Mouse (Mus musculus): ENCODE results near the gene Mgmt.

Gene Mgmt

GRCm38 (mm10) chr7:136908616-136909144 is 14.3 kb downstream of the Mgmt start:
- DNase-seq (ENCODE audit: low spot score in 2 of 2), result no peak

- DNase-seq (ENCODE audit: low spot score in 2 of 2), result no peak
These were observed 18.5 kb downstream of the Mgmt start for GRCm38 (mm10) chr7:136912901-136913300.

DNA sequence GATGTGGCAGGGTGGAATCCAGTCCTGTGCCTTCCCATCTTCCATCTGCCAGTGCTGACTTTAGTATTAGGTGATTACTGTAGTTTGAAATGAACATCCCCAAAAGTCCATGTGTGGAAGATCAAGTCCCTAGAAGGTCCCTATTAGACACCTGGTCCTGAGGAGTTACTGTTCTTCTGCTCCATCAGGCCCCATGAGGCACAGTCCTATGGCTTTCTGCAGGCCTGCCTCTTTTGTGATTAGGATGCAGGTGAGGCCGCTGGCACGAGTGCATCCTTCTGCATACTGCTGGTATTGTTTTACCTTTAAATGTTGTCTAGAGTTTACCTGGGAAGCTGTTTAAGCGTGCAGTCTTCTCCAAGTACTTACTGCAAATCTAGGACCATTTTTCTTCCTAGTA is 21.6 kb downstream of the Mgmt start:
- DNase-seq (ENCODE audit: low spot score in 2 of 2), result no peak

DNA sequence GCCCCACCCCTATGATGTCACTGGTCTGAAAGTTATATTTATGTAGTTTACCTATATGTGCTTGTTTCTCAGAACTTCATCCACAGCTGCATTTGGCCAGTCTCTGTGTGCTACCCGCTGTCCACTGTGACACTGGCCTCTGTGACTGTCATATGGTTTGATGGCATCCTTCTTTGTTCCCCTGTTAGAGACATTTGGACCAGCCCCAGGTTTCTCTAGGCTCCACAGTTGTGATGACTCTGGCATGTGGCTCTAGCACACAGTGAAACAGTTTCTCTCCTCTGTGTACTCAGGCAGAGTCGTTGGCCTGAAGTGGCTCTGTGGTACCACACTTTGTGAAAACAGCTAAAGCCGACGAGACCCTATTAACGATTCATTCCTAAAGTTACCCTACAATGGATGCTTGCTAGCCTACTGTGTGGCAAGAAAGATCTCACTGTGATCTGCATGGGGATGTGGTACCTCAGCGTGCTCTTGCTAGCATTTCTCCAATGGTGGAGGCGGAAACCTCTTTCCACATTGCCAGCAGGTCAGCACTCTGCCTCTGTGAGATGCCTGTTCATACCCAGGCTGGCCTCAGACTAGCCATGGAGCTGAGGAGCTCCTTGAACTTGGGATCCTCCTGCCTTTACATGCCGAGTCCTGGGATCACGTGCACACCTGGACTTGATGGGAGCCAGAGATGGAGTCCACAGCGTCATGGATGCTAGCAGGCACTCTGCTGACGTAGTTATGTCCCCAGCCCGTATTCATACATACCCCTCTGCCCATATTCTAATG is 26.8 kb downstream of the Mgmt start:
- DNase-seq (ENCODE audit: low spot score in 2 of 2), result no peak

DNA sequence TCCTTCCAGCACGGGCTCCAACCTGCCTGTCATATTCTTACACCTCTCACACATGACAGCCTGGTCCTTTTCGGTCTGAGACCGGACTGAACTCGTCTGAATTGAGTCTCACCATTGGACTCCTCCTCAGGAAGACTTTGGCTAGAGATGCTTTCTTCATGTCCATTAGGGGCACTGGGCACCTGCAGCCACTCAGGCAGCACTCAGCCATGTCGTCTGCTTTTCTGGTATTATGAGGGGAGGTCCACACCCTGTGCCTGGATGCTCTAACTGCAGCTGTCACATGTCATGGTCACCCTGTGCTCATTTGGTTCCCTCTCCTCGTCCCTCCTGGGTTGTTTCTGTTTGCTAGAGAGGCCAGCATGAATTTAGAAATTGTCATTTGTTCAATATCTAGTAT is 27.8 kb downstream of the Mgmt start:
- no peak for DNase-seq (ENCODE audit: low spot score in 2 of 2)

DNA sequence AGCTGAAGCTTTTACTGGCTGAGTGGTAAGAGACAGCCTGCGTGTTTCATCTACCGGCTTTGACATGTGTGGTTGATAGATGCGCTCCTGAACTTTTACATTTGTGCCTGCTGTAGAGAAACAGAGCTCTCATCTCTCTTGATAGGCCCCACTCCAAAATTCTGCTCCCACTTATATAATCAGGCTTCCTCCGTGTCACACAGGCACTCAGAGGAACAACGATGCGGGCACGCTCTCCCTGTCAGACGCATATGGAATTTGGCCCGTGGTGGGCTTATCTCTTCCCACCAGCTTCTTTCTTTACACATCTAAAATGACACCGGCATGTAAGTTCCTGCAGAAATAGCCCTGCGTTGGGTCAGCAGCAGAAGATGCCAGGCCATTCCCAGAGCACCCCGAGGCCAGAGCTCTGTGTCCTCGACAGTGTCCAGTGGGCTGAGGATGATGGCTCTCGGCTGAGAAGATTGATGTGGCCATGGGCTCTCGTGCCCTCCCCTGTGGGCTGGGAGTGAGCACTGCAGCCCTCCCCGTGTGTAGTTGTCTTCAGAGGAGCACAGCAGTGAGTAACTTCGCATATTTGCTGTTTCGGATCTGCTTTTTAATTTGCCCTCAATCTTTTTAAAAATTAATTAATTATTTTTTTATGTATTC is 30.3 kb downstream of the Mgmt start:
- no peak for DNase-seq (ENCODE audit: low spot score in 2 of 2)

- DNase-seq (ENCODE audit: low spot score in 2 of 2), result no peak
These were observed 31.8 kb downstream of the Mgmt start for GRCm38 (mm10) chr7:136926178-136926577.

DNA sequence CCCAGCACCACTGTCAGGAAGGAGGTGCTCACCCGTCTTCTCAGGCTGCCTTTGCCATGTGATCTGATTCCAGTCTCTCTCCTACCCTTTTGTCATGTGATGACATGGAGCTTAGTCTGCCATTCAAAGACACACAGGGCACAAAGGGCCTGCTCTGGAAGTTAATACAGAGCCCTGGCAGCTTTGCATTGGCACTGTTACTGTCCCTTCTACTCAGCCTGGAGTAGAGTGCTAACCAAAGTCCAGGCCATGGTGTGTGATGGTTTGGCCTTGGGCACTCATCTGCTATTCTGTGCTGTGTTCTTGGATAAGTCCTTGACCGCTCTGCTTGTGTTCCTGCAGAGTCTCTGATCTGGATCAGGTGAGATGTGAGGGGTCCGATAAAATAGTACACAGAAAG is 36.0 kb downstream of the Mgmt start:
- DNase-seq (ENCODE audit: low spot score in 2 of 2), result no peak

DNA sequence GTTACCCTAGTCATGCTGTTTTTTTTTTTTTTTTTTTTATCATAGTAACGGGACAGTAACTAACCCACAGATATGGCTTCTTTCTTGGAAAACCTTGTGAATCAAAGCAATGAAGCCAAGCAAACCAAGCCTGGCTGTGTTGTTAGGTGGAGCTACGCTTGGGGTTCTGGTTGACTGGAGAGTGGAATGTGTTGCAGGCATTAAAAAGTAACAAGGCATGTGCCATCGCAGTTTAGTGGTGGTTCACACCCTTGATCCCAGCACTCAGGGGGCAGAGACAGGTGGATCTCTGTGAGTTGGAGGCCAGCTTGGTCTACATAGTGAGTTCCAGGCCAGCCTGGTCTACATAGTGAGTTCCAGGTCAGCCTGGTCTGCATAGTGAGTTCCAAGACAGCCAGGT is 39.0 kb downstream of the Mgmt start:
- DNase-seq (ENCODE audit: low spot score in 2 of 2), result no peak

GRCm38 (mm10) chr7:136934336-136934735 is 39.9 kb downstream of the Mgmt start:
- DNase-seq (ENCODE audit: low spot score in 2 of 2), result no peak

DNA sequence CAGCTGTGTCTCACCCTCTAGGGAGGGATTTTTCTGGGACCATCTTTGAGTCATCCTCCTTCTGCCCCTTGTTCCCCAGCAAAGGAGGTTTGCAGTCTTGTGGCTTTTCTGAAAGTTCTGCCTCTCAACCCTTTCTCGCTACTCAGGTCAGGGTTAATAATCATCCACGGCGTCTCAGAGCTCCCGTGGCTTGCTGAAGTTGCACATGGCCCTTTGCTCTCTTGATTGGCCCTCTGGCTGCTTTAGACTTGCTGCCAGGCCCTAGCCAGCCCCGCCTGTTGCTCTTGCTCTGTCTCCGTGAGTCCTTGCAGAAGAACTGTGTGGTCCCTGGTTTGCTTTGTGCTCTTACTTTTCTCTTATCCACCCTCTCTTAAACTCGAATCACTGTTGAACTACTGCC is 40.4 kb downstream of the Mgmt start:
- DNase-seq (ENCODE audit: low spot score in 2 of 2), result no peak

GRCm38 (mm10) chr7:136938371-136938770 is 44.0 kb downstream of the Mgmt start:
- DNase-seq (ENCODE audit: low spot score in 2 of 2), result no peak

GRCm38 (mm10) chr7:136942414-136942813 is 48.0 kb downstream of the Mgmt start:
- DNase-seq (ENCODE audit: low spot score in 2 of 2), result peak in 1 of 2 experiments; percentile 12

GRCm38 (mm10) chr7:136943886-136944285 is 49.5 kb downstream of the Mgmt start:
- no peak for DNase-seq (ENCODE audit: low spot score in 2 of 2)

- peak; percentile 5 to 11 for DNase-seq (ENCODE audit: low spot score in 2 of 2)
These were observed 51.3 kb downstream of the Mgmt start for GRCm38 (mm10) chr7:136945697-136946096.

DNA sequence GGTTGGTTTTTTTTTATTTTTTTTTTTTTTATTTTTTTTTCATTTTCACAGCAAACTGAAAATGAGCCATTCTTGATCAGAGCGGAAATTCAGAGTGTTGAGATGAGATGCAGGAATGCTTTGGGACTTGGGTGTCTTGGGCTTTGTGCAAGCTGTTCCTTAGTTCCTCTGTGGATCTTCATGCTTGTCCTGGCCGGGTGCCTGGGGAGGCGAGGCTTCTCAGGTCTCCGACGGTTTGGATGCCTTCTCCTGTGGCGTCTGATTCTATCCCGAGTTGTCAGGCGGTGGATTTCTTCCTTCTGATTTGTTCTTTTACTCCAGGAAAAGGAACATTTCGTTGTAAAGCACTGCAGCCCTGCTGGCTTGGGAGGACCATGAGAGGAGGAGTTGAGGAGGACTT is 51.7 kb downstream of the Mgmt start:
- DNase-seq (ENCODE audit: low spot score in 2 of 2), result no peak

DNA sequence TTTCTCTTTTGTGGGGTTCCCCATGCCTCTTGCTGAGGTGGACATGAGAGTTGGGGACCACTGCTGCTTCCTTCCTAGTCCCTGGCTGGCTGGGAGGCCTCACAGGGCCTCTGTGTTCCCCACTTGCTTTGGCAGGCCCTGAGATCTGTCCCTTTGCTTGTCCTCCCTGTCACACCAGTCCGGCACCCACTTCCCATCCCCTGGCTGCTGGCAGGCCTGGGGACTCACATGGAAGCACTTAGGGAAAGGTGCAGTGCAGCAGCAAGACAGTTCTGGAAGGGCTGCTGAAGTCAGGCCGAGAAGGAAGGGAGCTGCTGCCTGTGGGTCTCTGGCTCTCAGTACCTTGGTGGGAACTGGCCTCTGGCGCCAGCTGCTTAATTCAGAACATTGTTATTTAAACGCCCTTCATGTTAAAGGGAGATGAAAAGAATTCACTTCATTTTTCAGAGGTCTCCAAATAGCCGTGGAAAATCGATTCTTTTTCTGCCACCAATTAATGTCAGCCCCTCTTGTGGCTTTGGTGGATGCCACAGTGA is 53.9 kb downstream of the Mgmt start:
- no peak for DNase-seq (ENCODE audit: low spot score in 2 of 2)

GRCm38 (mm10) chr7:136952608-136953007 is 58.2 kb downstream of the Mgmt start:
- no peak for DNase-seq (ENCODE audit: low spot score in 2 of 2)

- no peak for DNase-seq (ENCODE audit: low spot score in 2 of 2)
These were observed 58.8 kb downstream of the Mgmt start for GRCm38 (mm10) chr7:136953251-136953650.

DNA sequence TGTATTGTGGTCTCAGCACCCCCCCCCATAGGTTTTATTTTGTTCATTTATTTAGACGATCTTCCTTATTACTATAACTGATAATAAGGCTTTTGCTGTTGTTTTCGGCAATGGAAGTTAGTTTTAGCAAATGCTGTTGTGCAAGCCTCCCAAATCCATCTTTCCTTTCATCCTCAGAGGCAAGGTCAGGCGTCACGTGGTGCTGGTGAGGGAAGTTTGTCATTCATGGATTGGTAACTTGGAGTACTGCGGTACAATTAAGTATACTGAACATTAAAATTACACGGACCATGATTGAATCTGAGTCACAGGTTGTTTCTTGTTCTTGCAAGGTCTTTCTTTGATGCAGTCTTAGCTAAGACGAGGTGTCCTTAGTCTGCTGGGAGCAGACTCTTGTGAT is 77.9 kb downstream of the Mgmt start:
- no peak for DNase-seq (ENCODE audit: low spot score in 2 of 2)

GRCm38 (mm10) chr7:136975001-136975400 is 80.6 kb downstream of the Mgmt start:
- no peak for DNase-seq (ENCODE audit: low spot score in 2 of 2)

DNA sequence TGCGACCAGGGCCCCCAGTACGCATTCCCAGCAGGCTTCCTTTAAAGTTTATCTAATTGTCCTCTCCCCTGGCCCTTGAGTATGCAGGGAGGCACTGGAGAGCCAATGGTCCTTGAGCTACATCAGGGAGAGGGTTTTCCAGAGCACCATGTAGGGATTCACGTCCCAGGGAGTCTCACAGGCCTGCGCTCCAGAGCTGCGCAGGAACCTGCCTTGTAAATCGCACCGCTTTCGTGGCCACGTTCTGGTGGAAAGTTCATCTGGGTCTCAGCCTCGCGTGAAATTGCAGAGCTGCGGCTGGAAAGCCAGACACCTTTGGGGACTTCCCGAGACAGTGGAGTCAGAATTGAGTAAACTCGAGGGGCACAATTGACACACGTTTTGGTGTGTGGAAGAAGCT is 103.0 kb downstream of the Mgmt start:
- no peak for DNase-seq (ENCODE audit: low spot score in 2 of 2)

- DNase-seq (ENCODE audit: low spot score in 2 of 2), result no peak
These were observed 106.3 kb downstream of the Mgmt start for GRCm38 (mm10) chr7:137000703-137001102.
